Mouse (Mus musculus) urinary bladder, postnatal 4 days (tissue): ENCODE results near the gene Sat2.

Experiments used
- DNase-seq, 2 experiments: peaks; one replicate each; pipeline ENCODE4 v3.0.0; 2021 to 2022; ENCODE audit warnings: low spot score in 2 of 2

Gene Sat2

GRCm38 (mm10) chr11:69621571-69622268, at the start of gene Sat2:
TSS of gene Sat2 (plus strand) at chr11:69622024.
- peak; percentile 61 to 67 for DNase-seq

GRCm38 (mm10) chr11:69575220-69575619, 46.6 kb upstream of the Sat2 start:
- no peak for DNase-seq

- no peak for DNase-seq
These were observed 45.5 kb upstream of the Sat2 start for GRCm38 (mm10) chr11:69576307-69576706.

- no peak for DNase-seq
These were observed 43.5 kb upstream of the Sat2 start for GRCm38 (mm10) chr11:69578301-69578700.

- DNase-seq, result peak; percentile 94
These were observed 42.5 kb upstream of the Sat2 start for GRCm38 (mm10) chr11:69579128-69580017.

- peak; percentile 85 to 88 for DNase-seq
These were observed 41.7 kb upstream of the Sat2 start, which contains the start of the genes Wrap53 and Trp53 for GRCm38 (mm10) chr11:69580091-69580514. TSS of gene Wrap53 (minus strand) at chr11:69580255. TSS of gene Trp53 (plus strand) at chr11:69580359.

GRCm38 (mm10) chr11:69580572-69581146, 41.2 kb upstream of the Sat2 start:
- no peak for DNase-seq

- DNase-seq, result peak; percentile 85 to 88
These were observed 40.6 kb upstream of the Sat2 start for GRCm38 (mm10) chr11:69581147-69581688.

GRCm38 (mm10) chr11:69581814-69582213, 40.0 kb upstream of the Sat2 start:
- DNase-seq, result no peak

- no peak for DNase-seq
These were observed 39.5 kb upstream of the Sat2 start for GRCm38 (mm10) chr11:69582230-69582805.

GRCm38 (mm10) chr11:69584008-69584407, 37.8 kb upstream of the Sat2 start:
- no peak for DNase-seq

GRCm38 (mm10) chr11:69584937-69585336, 36.9 kb upstream of the Sat2 start:
- no peak for DNase-seq

GRCm38 (mm10) chr11:69585718-69586325, 36.0 kb upstream of the Sat2 start:
- no peak for DNase-seq

GRCm38 (mm10) chr11:69589207-69589834, 32.5 kb upstream of the Sat2 start:
- no peak for DNase-seq

GRCm38 (mm10) chr11:69590622-69591021, 31.2 kb upstream of the Sat2 start:
- no peak for DNase-seq

- no peak for DNase-seq
These were observed 30.4 kb upstream of the Sat2 start for GRCm38 (mm10) chr11:69591424-69591823.

GRCm38 (mm10) chr11:69591899-69592637, 29.8 kb upstream of the Sat2 start:
- no peak for DNase-seq

GRCm38 (mm10) chr11:69592799-69593198, 29.0 kb upstream of the Sat2 start:
- no peak for DNase-seq

GRCm38 (mm10) chr11:69594853-69595252, 27.0 kb upstream of the Sat2 start:
- no peak for DNase-seq

GRCm38 (mm10) chr11:69599436-69599835, 22.4 kb upstream of the Sat2 start:
- no peak for DNase-seq
